ENCODE assay signal across 7 mouse cellular contexts in the genomic region with DNA sequence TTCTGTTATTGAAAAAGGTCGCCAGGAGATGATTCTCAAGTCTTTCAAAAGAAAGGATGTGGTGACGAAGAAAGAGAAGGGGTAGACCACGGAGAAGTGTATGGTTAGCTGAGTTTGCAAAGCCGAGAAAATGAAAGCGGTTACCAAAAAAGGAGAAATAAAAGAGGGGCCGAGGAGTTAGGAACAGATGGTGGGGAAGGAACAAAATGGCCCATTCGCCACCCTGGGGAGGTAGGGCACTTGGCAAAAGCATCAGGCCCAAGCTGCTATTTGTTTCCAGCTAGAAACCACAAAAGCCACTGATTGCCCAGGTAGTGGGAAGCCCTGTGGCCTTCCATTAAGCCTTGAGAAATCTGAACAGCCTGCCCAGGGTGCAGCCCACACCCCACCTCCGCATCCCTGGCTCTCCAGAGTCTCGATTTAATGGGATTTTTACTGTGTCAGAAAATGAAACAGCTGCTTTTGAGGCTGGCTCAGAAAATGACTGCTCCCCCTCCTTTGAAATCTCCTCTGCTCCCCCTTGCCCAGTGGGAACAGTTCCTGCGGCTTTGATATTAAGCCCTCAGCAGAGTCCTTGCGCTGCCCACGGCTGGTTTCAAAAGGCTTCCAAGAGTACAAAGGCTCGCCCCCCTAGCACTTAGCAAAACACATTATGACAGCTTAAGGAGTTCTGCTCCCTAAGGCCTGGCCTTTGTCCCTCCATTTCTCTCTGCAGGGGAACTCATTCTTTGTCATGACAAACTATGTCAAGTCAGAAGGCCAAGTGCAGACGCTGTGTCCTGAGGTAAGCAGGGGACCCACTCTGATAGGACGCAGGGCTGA. TPM values are rescaled to one million over a fixed set of nuclear protein-coding genes. Genes with fewer than 3 reads are reported as not detected.
DNase-seq lines count a peak whose midpoint lies in the region; ATAC-seq and TF ChIP-seq lines count a peak whose summit lies in the region.

No protein-coding gene starts in this region.

- no peaks in the 10 kb centered on the region for H3K9me3 ChIP-seq in lung, postnatal 0 days (ENCODE audit: low read length)
- no peaks in the 10 kb centered on the region for H3K9me3 ChIP-seq in embryonic facial prominence, embryonic 10.5 days

- no peak for TF ChIP-seq CTCF in lung, postnatal 0 days (IDR thresholded peaks at IDR 0.05)

- ATAC-seq in lung, postnatal 0 days, result peak; percentile 32; the same call in 1 of the 2 replicates

- TF ChIP-seq EP300 in lung, postnatal 0 days (IDR thresholded peaks at IDR 0.05), result no peak

- no peak overlapping the region for H3K27ac ChIP-seq in lung, postnatal 0 days (ENCODE audit: low read length)
- peak overlapping the region; percentile 65 for H3K27ac ChIP-seq in embryonic facial prominence, embryonic 10.5 days (replicated peaks)

- no peaks in the 10 kb centered on the region for H3K27me3 ChIP-seq in lung, postnatal 0 days (replicated peaks; ENCODE audit: insufficient read depth, low read length)
- H3K27me3 ChIP-seq in embryonic facial prominence, embryonic 10.5 days (replicated peaks; ENCODE audit: low read depth, poor library complexity, severe bottlenecking), result peaks cover 3% of the 10 kb centered on the region; the same call in 1 of the 2 replicates

- H3K4me2 ChIP-seq in lung, postnatal 0 days (replicated peaks; ENCODE audit: low read depth, low read length), result no peak overlapping the region

- DNase-seq in lung, postnatal 0 days (ENCODE audit: low spot score), result no peak
- no peak for DNase-seq in lung, postnatal 25 days (ENCODE audit: low spot score)
- peak; percentile 75 for DNase-seq in cerebellum, adult 11 months
- DNase-seq in embryonic facial prominence, embryonic 10.5 days (ENCODE audit: low spot score), result peak; percentile 26
- peak; percentile 29 for DNase-seq in kidney, postnatal 14 days
- DNase-seq in naive thymus-derived CD4-positive, alpha-beta T cell, adult 2 months (ENCODE audit: low read depth), result peak; percentile 82
- no peak for DNase-seq in gastrocnemius, adult 8-10 months (ENCODE audit: low spot score in 2 of 2)

- WGBS in lung, postnatal 0 days, result 45% methylated on average over 15 of the region's 15 CpGs
- WGBS in embryonic facial prominence, embryonic 10.5 days, result 46% methylated on average over 15 of the region's 15 CpGs

- H3K4me1 ChIP-seq in lung, postnatal 0 days (ENCODE audit: insufficient read depth, low read depth, low read length), result 0 out of 2 replicates have a peak, but pooled peaks cover 6% of the 10 kb centered on the region
- H3K4me1 ChIP-seq in embryonic facial prominence, embryonic 10.5 days, result peaks cover 22% of the 10 kb centered on the region

- H3K9ac ChIP-seq in lung, postnatal 0 days (replicated peaks; ENCODE audit: low read depth), result no peak overlapping the region

- H3K4me3 ChIP-seq in lung, postnatal 0 days (ENCODE audit: low read depth, low read length), result no peak overlapping the region
- H3K4me3 ChIP-seq in embryonic facial prominence, embryonic 10.5 days, result 0 out of 2 replicates have a peak overlapping the region, but pooled peaks have one; percentile 9

- no peaks in the 10 kb centered on the region for H3K36me3 ChIP-seq in lung, postnatal 0 days (ENCODE audit: insufficient read depth, low read length)
- H3K36me3 ChIP-seq in embryonic facial prominence, embryonic 10.5 days (replicated peaks), result no peaks in the 10 kb centered on the region

RNA-seq across cellular contexts. Expression of a gene that starts 9.9 kb away (rescaled TPM):
- polyA plus RNA-seq in lung, postnatal 0 days (2015; fragmentation: Nextera tagmentation; extraction: Ambion mirVana), result 6.7 and 7.0 TPM in 2 replicates
- polyA plus RNA-seq in embryonic facial prominence, embryonic 10.5 days (2016; fragmentation: Nextera tagmentation; extraction: Ambion mirVana), result 0.30 and 0.35 TPM in 2 replicates
- 1 to 10 TPM in 2 of 4 experiments, under 1 TPM in 2; 0.92 to 1.5 (median 1.1) TPM for total RNA-seq in gastrocnemius, adult 8-10 months (2022)

RNA-seq across cellular contexts. Expression of a gene that starts 39.3 kb away (rescaled TPM):
- 29.5 and 38.5 TPM in 2 replicates for polyA plus RNA-seq in lung, postnatal 0 days (2015; fragmentation: Nextera tagmentation; extraction: Ambion mirVana)
- polyA plus RNA-seq in embryonic facial prominence, embryonic 10.5 days (2016; fragmentation: Nextera tagmentation; extraction: Ambion mirVana), result 40.3 and 50.2 TPM in 2 replicates
- 1 to 10 TPM; 3.4 to 9.1 (median 5.9) TPM for total RNA-seq in gastrocnemius, adult 8-10 months (2022)

RNA-seq across cellular contexts. Expression of a gene that starts 53.7 kb away (rescaled TPM):
- 57.8 and 61.1 TPM in 2 replicates for polyA plus RNA-seq in lung, postnatal 0 days (2015; fragmentation: Nextera tagmentation; extraction: Ambion mirVana)
- 5.1 and 6.5 TPM in 2 replicates for polyA plus RNA-seq in embryonic facial prominence, embryonic 10.5 days (2016; fragmentation: Nextera tagmentation; extraction: Ambion mirVana)
- total RNA-seq in gastrocnemius, adult 8-10 months (2022), result 1 to 10 TPM; 2.0 to 3.5 (median 2.9) TPM

Comparison
In these comparisons a context has a peak if more than half of its experiments do, and no peak if none do; other contexts are left out.
1. DNase-seq: peak in cerebellum, adult 11 months (single experiment), embryonic facial prominence, embryonic 10.5 days (single experiment), kidney, postnatal 14 days (single experiment) and naive thymus-derived CD4-positive, alpha-beta T cell, adult 2 months (single experiment); none in lung, postnatal 0 days (single experiment), lung, postnatal 25 days (single experiment) and gastrocnemius, adult 8-10 months (0 of 2).